Mouse (Mus musculus) adrenal gland, postnatal 25 days (tissue): ENCODE data around the gene Dmd. TPM values are rescaled to one million over a fixed set of nuclear protein-coding genes. Genes with fewer than 3 reads are reported as not detected.

Experiments
- DNase-seq: peaks from one replicate; pipeline ENCODE4 v3.0.0; 2021; ENCODE audit warnings: mixed read lengths
- total RNA-seq: library from RNA; stranded (reverse); gene quantifications from 2 replicates; pipeline ENCODE4 v1.2.3, GENCODE M21; 2021

Gene Dmd
- total RNA-seq, 1 experiment from 2014 or later, result 132 TPM

GRCm38 (mm10) chrX:85048141-85049110, 2099.8 kb downstream of the Dmd start:
- DNase-seq, result peak; percentile 72

DNA sequence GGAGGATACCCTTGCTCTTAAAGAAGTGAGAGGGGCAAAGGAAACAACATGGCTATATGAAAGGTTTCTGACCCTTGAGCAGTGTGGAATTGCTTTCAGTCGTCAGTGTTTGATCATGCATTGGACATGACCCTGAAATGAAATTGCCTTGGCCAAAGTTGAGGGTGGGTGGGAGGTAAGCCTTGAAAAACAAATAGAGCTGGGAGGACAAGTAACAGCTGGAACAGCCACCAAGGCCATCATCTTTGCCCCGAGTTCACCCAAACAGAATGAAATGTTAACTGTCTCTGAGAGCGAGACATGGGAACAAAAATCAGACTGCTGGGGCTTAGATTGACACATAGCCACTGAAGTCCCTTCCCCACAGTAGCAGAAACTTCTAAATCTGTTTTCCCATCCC, 2100.9 kb downstream of the Dmd start:
- peak; percentile 1 for DNase-seq

DNA sequence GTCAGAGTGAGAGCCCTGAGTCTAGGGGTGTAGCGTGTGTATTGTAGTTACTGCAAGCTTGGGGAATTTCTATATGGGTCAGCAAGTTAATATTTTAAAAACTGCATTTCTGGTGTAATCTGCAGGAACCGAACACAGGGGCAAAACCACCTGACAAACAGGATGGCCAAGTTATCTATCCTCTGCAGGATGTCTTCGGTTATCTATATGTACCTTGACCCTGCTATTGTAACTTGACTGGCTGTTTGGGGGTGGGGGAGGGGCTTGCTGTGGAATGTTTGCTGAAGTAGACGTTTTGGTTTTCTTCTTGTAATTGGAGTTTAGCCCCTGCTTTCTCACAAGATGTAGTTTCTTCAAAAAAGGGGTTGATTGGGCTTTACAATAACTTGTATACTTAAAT, 2124.9 kb downstream of the Dmd start:
- no peak for DNase-seq

- DNase-seq, result peak; percentile 13
Measured at GRCm38 (mm10) chrX:85076845-85077244, 2128.2 kb downstream of the Dmd start.

DNA sequence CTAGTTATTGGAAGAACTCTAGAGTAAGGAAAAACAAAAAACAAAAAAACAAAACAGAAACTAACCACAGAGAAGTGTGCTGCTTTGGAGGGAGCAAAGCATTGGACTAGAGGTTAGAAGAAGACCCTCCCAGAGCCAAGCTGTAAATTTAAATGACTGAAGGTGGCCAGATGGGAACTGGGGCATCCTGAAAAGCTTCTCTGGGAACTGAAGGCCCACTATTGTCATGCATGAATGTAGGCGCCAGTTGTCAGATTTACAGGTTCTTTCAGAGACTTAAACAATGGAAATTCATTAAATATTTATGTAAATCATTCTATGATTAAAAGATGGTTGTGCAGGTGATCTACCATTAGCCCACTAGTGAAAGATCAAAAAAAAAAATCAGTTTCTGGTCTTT, 2128.9 kb downstream of the Dmd start:
- no peak for DNase-seq

DNA sequence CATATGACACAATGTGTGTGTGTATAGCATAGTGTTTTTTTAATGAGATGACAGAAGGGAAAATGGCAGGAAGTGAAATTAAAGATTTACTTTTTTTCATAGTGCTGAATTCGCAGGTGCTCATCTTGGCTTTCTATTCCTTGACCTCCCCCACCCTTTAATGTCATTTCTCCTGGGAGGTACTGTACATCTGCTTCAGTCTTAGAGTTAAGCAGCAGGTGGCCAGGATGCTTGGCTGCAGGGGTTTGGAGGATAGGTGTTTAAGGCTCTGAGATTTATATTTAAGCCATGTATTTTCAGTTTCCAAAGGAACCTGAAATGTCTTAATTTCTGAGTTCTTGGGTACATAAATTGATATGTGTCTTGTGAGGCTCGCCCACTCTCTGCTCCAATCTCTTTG, 2130.5 kb downstream of the Dmd start:
- DNase-seq, result no peak

DNA sequence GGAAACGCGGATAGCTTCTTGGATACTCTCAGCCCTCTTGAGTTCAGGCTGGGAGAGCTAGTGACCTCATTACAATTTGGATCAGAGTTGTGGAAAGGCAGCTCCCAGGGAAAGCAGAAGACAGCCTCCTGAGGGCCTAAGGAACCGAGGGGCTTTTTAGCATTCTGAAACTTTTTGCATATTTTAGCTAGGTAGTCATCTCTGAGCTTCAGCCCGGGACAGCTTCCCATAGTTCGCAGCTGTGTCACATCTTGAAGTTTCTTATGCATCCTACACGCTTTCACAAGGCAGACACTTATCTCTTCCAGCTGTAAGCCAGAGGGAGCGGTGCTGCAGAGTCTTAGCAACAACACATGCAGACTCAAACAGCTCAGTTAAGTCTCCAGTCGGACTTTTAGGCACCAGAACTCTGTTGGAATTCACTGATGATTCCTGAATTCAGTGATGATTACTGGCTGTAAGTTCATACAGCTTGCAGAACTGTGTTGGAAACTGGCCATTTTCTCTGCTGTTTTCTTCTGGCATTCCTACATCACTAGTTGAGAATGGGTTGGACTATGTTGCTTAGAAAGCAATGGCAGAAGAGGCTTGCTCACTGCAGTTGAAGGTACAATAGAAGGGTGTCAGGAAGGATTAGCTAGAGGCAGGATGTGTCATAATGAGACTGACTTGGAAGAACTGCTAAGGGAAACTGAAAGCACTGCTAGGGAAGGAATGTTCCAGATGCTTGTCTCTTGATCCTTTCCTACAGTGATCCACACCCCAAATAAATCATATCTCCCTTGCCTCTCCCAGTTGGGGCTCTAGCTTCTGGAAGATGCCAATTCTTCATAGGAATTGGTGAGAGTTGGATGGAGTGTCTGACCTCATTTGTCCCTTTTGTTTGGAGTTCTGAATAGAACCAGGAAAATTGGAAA, 2135.8 kb downstream of the Dmd start:
- no peak for DNase-seq

DNA sequence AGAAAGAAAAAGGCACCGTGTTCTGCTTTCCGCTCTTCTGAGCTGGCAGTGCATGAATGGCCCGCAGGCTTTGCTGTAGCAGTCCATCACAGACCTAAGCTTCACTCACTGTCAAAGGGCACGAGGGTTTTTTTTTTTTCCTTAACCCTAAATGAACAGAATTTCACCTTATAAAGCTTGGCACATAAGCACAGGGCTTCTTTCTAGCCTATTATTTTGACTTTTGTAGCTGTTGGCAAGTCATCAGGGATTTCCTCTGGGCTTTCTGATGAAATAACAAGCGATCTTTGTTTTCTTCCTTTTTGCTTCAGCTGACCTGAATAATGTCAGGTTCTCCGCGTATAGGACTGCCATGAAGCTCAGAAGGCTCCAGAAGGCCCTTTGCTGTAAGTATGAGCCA, 2140.8 kb downstream of the Dmd start:
- DNase-seq, result no peak

GRCm38 (mm10) chrX:85093354-85093753, 2144.7 kb downstream of the Dmd start:
- DNase-seq, result no peak

- DNase-seq, result peak; percentile 1
Measured at GRCm38 (mm10) chrX:85098691-85099090, 2150.0 kb downstream of the Dmd start.

DNA sequence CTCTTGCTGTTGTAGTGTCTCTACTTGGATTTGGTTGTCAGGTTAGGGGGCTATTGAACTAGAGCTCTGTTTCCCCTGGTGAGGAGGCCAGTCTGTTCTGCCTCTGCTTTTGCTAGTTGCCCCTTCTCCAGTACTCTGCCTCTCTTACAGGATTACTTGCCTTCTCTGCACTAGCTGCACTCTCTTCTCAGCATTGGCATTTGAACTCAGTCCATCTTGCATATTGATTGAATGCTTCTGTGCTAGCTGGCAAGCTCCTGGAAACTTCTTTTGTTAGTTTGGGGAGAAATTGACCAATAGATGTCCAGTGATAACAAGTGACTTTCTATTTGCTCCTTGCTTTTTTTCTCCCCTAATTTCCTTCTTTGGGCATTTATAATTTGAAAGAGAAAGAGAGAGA, 2163.7 kb downstream of the Dmd start:
- DNase-seq, result no peak

DNA sequence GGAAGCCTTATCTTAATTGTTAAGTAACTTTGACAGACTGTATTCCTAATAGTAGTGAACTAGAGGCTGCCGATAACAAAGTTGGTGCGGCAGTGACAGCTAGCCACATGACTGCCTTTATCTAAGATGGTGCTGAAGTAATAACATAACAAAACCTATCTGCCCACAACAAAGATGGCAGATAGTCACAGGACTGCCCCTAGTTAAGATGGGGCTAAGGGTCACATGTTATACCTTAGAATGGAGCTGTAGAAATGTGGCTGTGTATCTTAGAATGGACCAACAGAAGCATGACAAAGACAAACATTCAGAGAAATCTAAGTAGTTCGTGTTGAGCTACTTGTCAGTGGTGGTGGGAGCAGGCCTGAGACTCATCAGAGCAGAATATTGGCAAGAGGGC, 2184.0 kb downstream of the Dmd start:
- DNase-seq, result no peak

- DNase-seq, result no peak
Measured at GRCm38 (mm10) chrX:85137293-85137692, 2188.6 kb downstream of the Dmd start.

- DNase-seq, result no peak
Measured at GRCm38 (mm10) chrX:85171264-85171663, 2222.6 kb downstream of the Dmd start.

- no peak for DNase-seq
Measured at GRCm38 (mm10) chrX:85187565-85187964, 2238.9 kb downstream of the Dmd start.

DNA sequence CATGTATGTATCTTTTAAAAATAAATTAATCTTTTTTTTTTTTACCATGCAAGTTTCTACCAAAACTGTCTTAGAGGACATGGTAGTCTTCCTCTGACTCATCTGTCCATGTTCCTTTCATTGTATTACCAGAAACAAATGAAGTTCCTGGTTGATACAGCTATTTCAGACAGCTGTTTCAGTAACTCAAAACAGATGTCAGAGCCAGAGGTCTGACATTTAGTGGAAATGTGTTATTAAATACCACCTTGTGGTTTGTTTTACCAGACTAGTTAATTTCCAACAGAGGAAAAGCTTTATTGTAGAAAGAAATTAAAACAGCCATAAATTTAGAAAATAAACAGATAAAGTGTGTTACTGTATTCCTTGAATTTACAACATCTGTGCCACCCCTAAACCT, 2245.2 kb downstream of the Dmd start:
- no peak for DNase-seq

DNA sequence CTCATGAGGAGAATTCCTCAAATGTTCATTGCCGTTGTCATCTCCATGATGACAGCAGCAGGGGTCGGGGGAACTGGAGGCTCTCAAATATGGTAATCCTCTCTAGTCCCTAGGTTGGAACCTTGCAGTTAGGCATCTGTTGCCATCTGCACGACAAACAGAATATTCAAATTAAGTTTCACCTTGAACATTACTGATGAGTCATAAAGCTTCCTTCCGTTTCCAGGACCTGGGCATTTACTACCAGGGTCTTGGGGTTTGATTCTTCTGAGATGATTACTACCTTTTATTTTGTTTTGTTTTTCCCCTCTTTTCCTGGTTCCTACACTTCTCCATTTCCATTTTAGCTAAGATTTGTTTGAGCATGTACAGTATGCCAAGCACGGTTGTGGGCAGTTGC, 2249.0 kb downstream of the Dmd start:
- DNase-seq, result no peak

- DNase-seq, result no peak
Measured at GRCm38 (mm10) chrX:85199398-85199797, 2250.7 kb downstream of the Dmd start.

GRCm38 (mm10) chrX:85207001-85207400, 2258.3 kb downstream of the Dmd start:
- no peak for DNase-seq

GRCm38 (mm10) chrX:85226883-85227282, 2278.2 kb downstream of the Dmd start:
- DNase-seq, result no peak

DNA sequence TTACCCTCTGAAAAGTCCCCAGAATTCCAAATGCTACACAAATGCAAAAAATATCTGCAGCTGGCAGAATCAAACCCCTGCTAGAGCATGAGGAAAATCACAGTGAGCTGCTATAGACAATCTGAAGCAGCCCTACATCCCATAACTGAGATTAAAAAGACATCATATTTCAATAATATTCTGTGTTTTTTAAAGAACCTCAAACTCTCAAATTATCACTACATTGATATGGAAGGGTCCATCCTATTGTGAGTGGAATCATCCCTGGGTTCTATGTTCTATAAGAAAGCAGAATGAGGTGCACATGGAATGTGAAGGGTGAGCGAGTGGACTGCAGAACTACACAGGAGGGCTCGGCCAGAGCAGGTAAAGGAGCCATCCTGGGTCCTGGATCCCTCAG, 2300.7 kb downstream of the Dmd start, which contains the start of gene Fthl17a:
Gene Fthl17a (plus strand): TSS at position 301 of the 400 bp plus-strand sequence.
- DNase-seq, result no peak
